In genomic region chr10:13008737-13009121, GRCm38 (mm10) we compare ENCODE assay signal across 8 mouse cellular contexts. TPM values are rescaled to one million over a fixed set of nuclear protein-coding genes. Genes with fewer than 3 reads are reported as not detected.
DNase-seq lines count a peak whose midpoint lies in the region; ATAC-seq lines count a peak whose summit lies in the region.

No protein-coding gene starts in this region.

- H3K4me2 ChIP-seq in kidney, embryonic 14.5 days (replicated peaks; ENCODE audit: low read depth, low read length): peak overlapping the region; percentile 81
- peak overlapping the region; percentile 98 for H3K4me2 ChIP-seq in hindbrain, embryonic 16.5 days (ENCODE audit: low read length)
- H3K4me2 ChIP-seq in midbrain, embryonic 13.5 days (replicated peaks): peak overlapping the region; percentile 85

- 2% methylated on average over 29 of the region's 29 CpGs for WGBS in kidney, embryonic 14.5 days
- WGBS in embryonic facial prominence, embryonic 10.5 days: 3% methylated on average over 29 of the region's 29 CpGs
- 1% methylated on average over 29 of the region's 29 CpGs for WGBS in hindbrain, embryonic 16.5 days
- 1% methylated on average over 29 of the region's 29 CpGs for WGBS in midbrain, embryonic 13.5 days

- H3K4me1 ChIP-seq in kidney, embryonic 14.5 days (ENCODE audit: control insufficient read depth, insufficient read depth, low read length): peaks cover 7% of the 10 kb centered on the region
- H3K4me1 ChIP-seq in embryonic facial prominence, embryonic 10.5 days: peaks cover 16% of the 10 kb centered on the region
- peaks cover 11% of the 10 kb centered on the region for H3K4me1 ChIP-seq in hindbrain, embryonic 16.5 days (ENCODE audit: control insufficient read depth, insufficient read depth, low read depth, low read length)
- peaks cover 19% of the 10 kb centered on the region for H3K4me1 ChIP-seq in midbrain, embryonic 13.5 days (replicated peaks)

- no peak for DNase-seq in kidney, adult 8-10 months
- no peak for DNase-seq in embryonic facial prominence, embryonic 10.5 days (ENCODE audit: low spot score)
- DNase-seq in right cerebral cortex, adult 18-20 months: no peak
- DNase-seq in gastrocnemius, postnatal 14 days: no peak
- no peak for DNase-seq in natural killer cell, adult 2 months (ENCODE audit: low spot score in 2 of 2)

- no peaks in the 10 kb centered on the region for H3K27me3 ChIP-seq in kidney, embryonic 14.5 days (ENCODE audit: control insufficient read depth, insufficient read depth, low read length)
- H3K27me3 ChIP-seq in embryonic facial prominence, embryonic 10.5 days (replicated peaks; ENCODE audit: low read depth, poor library complexity, severe bottlenecking): no peaks in the 10 kb centered on the region
- H3K27me3 ChIP-seq in hindbrain, embryonic 16.5 days (replicated peaks; ENCODE audit: control insufficient read depth, insufficient read depth, low read length): no peaks in the 10 kb centered on the region
- no peaks in the 10 kb centered on the region for H3K27me3 ChIP-seq in midbrain, embryonic 13.5 days

- intact Hi-C loops in gastrocnemius, postnatal 14 days (cut with DNase I; ENCODE audit: low total_unique reads): no loop called here

- peak overlapping the region; percentile 72 for H3K4me3 ChIP-seq in kidney, embryonic 14.5 days (ENCODE audit: low read length)
- peak overlapping the region; percentile 94 for H3K4me3 ChIP-seq in embryonic facial prominence, embryonic 10.5 days
- H3K4me3 ChIP-seq in hindbrain, embryonic 16.5 days (ENCODE audit: low read length): peak overlapping the region; percentile 93
- peak overlapping the region; percentile 80 for H3K4me3 ChIP-seq in midbrain, embryonic 13.5 days (replicated peaks)

- no peaks in the 10 kb centered on the region for H3K36me3 ChIP-seq in kidney, embryonic 14.5 days (ENCODE audit: control insufficient read depth, insufficient read depth, low read length)
- peaks cover 18% of the 10 kb centered on the region for H3K36me3 ChIP-seq in embryonic facial prominence, embryonic 10.5 days (replicated peaks)
- H3K36me3 ChIP-seq in hindbrain, embryonic 16.5 days (ENCODE audit: control insufficient read depth, insufficient read depth, low read length): no peaks in the 10 kb centered on the region
- 0 out of 2 replicates have a peak, but pooled peaks cover 4% of the 10 kb centered on the region for H3K36me3 ChIP-seq in midbrain, embryonic 13.5 days

- peak overlapping the region; percentile 88 for H3K9ac ChIP-seq in kidney, embryonic 14.5 days (ENCODE audit: low read depth, low read length)
- H3K9ac ChIP-seq in hindbrain, embryonic 16.5 days (ENCODE audit: low read depth, low read length): peak overlapping the region; percentile 79
- H3K9ac ChIP-seq in midbrain, embryonic 13.5 days (replicated peaks): peak overlapping the region; percentile 84

- no peaks in the 10 kb centered on the region for H3K9me3 ChIP-seq in kidney, embryonic 14.5 days (ENCODE audit: control insufficient read depth, low read length)
- H3K9me3 ChIP-seq in embryonic facial prominence, embryonic 10.5 days: no peaks in the 10 kb centered on the region
- no peaks in the 10 kb centered on the region for H3K9me3 ChIP-seq in hindbrain, embryonic 16.5 days (ENCODE audit: control insufficient read depth, low read length)
- H3K9me3 ChIP-seq in midbrain, embryonic 13.5 days: no peaks in the 10 kb centered on the region

- H3K27ac ChIP-seq in kidney, embryonic 14.5 days (ENCODE audit: low read depth, low read length): 0 out of 2 replicates have a peak overlapping the region, but pooled peaks have one; percentile 3
- H3K27ac ChIP-seq in embryonic facial prominence, embryonic 10.5 days (replicated peaks): peak overlapping the region; percentile 89
- H3K27ac ChIP-seq in hindbrain, embryonic 16.5 days (ENCODE audit: low read depth, low read length): peak overlapping the region; percentile 78
- peak overlapping the region; percentile 62; the same call in 1 of the 2 replicates for H3K27ac ChIP-seq in midbrain, embryonic 13.5 days

- ATAC-seq in kidney, embryonic 14.5 days (ENCODE audit: low FRiP score, low TSS enrichment): no peak; the same call in 1 of the 2 replicates
- ATAC-seq in hindbrain, embryonic 16.5 days: no peak
- ATAC-seq in midbrain, embryonic 13.5 days: peak; percentile 58

RNA-seq across cellular contexts. Expression of gene Sf3b5, which starts 3.6 kb away (rescaled TPM):
- polyA plus RNA-seq in kidney, embryonic 14.5 days (2014; fragmentation: Nextera tagmentation; extraction: Ambion mirVana): 43.2 and 61.8 TPM in 2 replicates
- polyA plus RNA-seq in embryonic facial prominence, embryonic 10.5 days (2016; fragmentation: Nextera tagmentation; extraction: Ambion mirVana): 44.8 and 47.2 TPM in 2 replicates
- polyA plus RNA-seq in hindbrain, embryonic 16.5 days (2015; fragmentation: Nextera tagmentation; extraction: Ambion mirVana): 22.5 and 25.3 TPM in 2 replicates
- 27.1 and 28.1 TPM in 2 replicates for polyA plus RNA-seq in midbrain, embryonic 13.5 days (2015; fragmentation: Nextera tagmentation; extraction: Ambion mirVana)
- total RNA-seq in gastrocnemius, postnatal 14 days (2021): 1 to 10 TPM; 4.3 to 5.1 TPM

RNA-seq across cellular contexts. Expression of gene Stx11, which starts 44.6 kb away (rescaled TPM):
- 0.80 and 1.2 TPM in 2 replicates for polyA plus RNA-seq in kidney, embryonic 14.5 days (2014; fragmentation: Nextera tagmentation; extraction: Ambion mirVana)
- 1.0 and 1.4 TPM in 2 replicates for polyA plus RNA-seq in embryonic facial prominence, embryonic 10.5 days (2016; fragmentation: Nextera tagmentation; extraction: Ambion mirVana)
- 2.1 and 2.5 TPM in 2 replicates for polyA plus RNA-seq in hindbrain, embryonic 16.5 days (2015; fragmentation: Nextera tagmentation; extraction: Ambion mirVana)
- polyA plus RNA-seq in midbrain, embryonic 13.5 days (2015; fragmentation: Nextera tagmentation; extraction: Ambion mirVana): 0.88 and 1.2 TPM in 2 replicates
- under 1 TPM; 0.44 to 0.47 TPM for total RNA-seq in gastrocnemius, postnatal 14 days (2021)

RNA-seq across cellular contexts. Expression of gene Plagl1, which starts 51.6 kb away (rescaled TPM):
- polyA plus RNA-seq in kidney, embryonic 14.5 days (2014; fragmentation: Nextera tagmentation; extraction: Ambion mirVana): 116 and 125 TPM in 2 replicates
- polyA plus RNA-seq in embryonic facial prominence, embryonic 10.5 days (2016; fragmentation: Nextera tagmentation; extraction: Ambion mirVana): 69.6 and 77.8 TPM in 2 replicates
- 25.4 and 34.5 TPM in 2 replicates for polyA plus RNA-seq in hindbrain, embryonic 16.5 days (2015; fragmentation: Nextera tagmentation; extraction: Ambion mirVana)
- polyA plus RNA-seq in midbrain, embryonic 13.5 days (2015; fragmentation: Nextera tagmentation; extraction: Ambion mirVana): 47.0 and 52.0 TPM in 2 replicates
- 10 to 100 TPM; 32.3 to 38.6 TPM for total RNA-seq in gastrocnemius, postnatal 14 days (2021)

Comparison
In these comparisons a context has a peak if more than half of its experiments do, and no peak if none do; other contexts are left out.
1. H3K27ac ChIP-seq: peak in every context shown above with its lines; median percentile 89 in embryonic facial prominence, embryonic 10.5 days; 78 in hindbrain, embryonic 16.5 days; 62 in midbrain, embryonic 13.5 days; 3 in kidney, embryonic 14.5 days.